Mouse (Mus musculus) activated CD4-positive, CD25-positive, alpha-beta regulatory T cell, adult 4 months (primary cell): ENCODE data around the gene Dagla. TPM values are rescaled to one million over a fixed set of nuclear protein-coding genes. Genes with fewer than 3 reads are reported as not detected.

ENCODE experiments used
- ATAC-seq: one replicate; pipeline ENCODE4 v1.8.0; 2017
- polyA plus RNA-seq, 2 experiments: library from polyadenylated mRNA; unstranded; fragments of 100-300 nt; shearing (Covaris generic); gene quantifications; one replicate each; pipeline ENCODE4 v1.2.1; 2017

The Dagla gene
- polyA plus RNA-seq: under 1 TPM in 1 of 2 experiments, not detected in 1; 0.20 TPM

DNA sequence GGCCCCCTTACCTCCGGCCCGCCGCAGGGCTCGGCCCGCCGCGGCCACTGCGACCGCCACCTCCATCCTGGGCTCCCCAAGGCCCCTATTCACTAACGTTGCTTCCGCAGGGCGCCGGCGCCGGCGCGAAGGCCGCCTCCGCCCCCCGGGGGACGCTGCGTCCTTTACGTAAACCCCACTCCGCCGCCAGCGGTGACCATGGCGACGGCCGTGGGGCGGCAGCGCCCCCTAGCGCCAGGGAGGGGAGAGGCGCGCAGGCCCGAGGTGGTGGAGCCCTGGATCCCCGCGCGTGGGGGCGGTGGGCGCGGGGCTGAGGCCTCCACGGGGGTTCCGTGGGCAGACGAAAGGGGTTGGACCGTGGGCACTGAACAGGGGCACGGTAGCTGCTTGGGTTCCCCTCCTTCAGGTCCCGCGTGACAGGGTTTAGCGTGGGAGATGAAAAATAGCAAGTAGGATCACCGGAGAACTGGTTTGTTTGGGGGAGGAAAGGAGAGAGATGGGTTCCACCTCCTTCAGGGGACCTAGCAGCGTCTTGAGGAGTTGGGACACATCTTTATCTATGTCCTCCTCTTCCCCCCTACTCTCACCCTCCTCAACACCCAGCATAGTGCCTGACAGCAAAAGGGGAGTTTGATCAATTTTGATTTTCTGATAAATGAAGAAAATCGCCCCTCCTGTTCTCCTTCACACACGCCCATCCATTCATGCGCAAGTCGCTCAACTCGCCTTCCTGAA lies at the start of gene Dagla:
Gene Dagla (minus strand): TSS at position 68 of the 735 bp plus-strand sequence.
- no peak for ATAC-seq

DNA sequence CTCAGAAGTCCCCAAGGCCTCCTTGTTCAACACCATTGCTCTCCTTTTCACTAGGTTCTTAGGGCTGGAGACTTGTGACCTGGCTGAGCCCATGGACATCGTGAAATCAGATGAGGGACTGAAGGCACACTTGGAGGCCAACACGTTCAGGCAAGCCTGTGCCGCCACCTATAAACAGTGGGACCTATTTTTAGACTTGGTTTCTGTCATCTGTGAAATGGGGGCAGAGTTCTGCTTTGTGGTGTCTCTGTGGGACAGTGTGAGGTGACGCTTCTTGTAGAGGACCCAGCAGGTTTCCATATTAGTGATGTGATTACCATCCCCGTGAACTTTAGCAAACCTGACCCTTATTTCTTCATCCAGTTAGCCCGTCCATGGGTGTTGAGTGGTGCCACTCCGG lies 47.5 kb upstream of the Dagla start:
- ATAC-seq: no peak

GRCm38 (mm10) chr19:10347628-10348273 lies 43.1 kb upstream of the Dagla start:
- no peak for ATAC-seq

- no peak for ATAC-seq
Observed at GRCm38 (mm10) chr19:10345696-10346095, 41.0 kb upstream of the Dagla start.

GRCm38 (mm10) chr19:10343866-10344265 lies 39.2 kb upstream of the Dagla start:
- no peak for ATAC-seq

DNA sequence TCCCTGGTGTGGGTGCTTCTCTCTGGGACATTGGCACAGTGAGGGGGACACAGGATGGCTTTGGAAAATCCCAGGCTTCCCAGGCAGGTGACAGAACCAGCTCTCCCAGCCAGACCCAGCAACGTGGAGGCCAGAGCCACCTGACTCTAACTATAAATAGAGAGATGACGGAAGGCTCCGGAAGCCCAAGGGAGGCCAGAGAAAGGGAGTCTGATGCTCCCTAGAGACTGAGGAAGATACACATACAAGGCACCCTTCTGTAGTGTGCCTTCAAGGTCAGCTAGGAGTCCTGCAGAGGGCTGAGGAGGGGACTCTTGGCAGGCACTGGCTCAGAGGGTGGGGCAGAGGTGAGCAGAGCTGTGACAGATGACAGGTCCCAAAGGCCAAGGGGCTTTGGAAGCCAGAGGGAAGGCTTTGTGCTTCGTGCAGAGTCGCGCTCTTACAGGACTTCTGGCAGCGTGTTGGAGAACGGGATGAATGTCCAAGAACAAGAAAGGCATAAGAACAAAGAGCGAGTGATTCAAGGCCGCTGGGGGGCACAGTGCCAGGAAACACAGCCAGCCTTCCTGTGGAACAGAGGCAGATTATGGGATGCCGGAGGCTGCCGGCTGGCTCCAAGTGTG lies 37.3 kb upstream of the Dagla start:
- ATAC-seq: no peak

DNA sequence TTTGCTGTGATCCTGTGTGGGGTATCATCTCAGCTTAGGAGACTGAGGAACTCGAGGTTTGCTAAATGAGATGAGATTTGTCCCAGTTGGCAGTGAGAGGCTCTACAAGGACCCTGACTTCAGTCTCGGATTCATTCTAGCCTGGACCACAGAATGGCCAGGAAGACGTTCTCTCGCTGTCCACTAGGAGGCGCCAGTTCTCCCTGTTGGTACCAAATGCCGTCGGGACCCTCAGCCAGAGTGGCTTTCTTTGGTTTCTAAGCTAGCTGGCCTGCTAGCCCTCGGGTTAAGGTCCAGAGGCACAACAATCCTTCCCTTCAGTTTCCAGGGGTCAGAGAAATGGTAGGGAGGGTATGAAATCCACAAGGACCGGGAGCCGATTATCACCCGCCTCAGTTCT lies 36.5 kb upstream of the Dagla start:
- ATAC-seq: no peak

GRCm38 (mm10) chr19:10340661-10341060 lies 36.0 kb upstream of the Dagla start:
- ATAC-seq: no peak

- no peak for ATAC-seq
Observed at GRCm38 (mm10) chr19:10339271-10339670, 34.6 kb upstream of the Dagla start.

GRCm38 (mm10) chr19:10338724-10339123 lies 34.0 kb upstream of the Dagla start:
- no peak for ATAC-seq

- no peak for ATAC-seq
Observed at GRCm38 (mm10) chr19:10334467-10334866, 29.8 kb upstream of the Dagla start.

- ATAC-seq: no peak
Observed at GRCm38 (mm10) chr19:10333545-10334252, 29.0 kb upstream of the Dagla start.

DNA sequence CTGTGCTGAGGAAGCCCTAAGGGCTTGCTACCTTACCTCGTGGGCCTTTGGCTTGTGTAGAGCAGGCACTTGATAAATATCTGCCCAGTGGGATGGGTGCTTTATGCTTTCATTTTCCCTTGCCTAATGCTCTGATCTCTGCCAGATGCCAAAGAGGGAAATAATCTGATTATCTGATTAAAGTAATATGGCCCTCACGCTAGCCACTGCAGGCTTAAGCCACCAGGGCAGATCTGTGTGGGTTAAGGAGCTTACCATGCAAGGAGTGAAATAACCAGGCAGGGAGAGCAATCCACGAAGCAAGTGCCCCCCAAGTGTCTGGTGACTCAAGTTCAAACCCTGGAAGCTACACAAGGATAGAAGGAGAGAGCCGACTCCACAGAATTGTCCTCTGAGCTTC lies 27.0 kb upstream of the Dagla start:
- no peak for ATAC-seq

- ATAC-seq: no peak
Observed at GRCm38 (mm10) chr19:10329033-10329432, 24.4 kb upstream of the Dagla start.

GRCm38 (mm10) chr19:10326609-10327008 lies 21.9 kb upstream of the Dagla start:
- no peak for ATAC-seq

- ATAC-seq: no peak
Observed at GRCm38 (mm10) chr19:10323860-10324259, 19.2 kb upstream of the Dagla start.

DNA sequence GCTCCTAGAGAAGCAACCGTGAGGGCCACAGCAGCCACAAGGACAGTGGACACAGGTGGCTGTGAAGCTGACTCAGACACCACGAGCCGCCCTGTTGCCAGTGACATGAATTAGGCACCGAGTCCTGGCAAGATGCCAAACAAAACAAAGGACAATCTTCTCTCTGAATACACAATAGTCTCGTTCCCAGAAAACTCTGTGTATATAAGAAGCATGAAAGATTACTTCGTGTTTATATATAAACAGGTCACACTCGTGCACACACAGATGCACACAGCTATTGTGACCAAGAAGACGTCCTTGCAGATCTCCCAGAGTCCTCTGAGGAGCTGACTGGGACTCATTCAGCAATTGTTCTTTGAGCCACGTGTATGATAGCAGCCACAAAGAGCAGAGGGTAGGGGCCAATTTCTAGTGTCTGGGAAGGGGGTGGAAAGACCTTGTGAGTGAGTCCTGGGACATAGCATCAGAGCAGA lies 18.7 kb upstream of the Dagla start:
- no peak for ATAC-seq

GRCm38 (mm10) chr19:10317795-10318194 lies 13.1 kb upstream of the Dagla start:
- ATAC-seq: no peak

GRCm38 (mm10) chr19:10317358-10317757 lies 12.7 kb upstream of the Dagla start:
- ATAC-seq: no peak

DNA sequence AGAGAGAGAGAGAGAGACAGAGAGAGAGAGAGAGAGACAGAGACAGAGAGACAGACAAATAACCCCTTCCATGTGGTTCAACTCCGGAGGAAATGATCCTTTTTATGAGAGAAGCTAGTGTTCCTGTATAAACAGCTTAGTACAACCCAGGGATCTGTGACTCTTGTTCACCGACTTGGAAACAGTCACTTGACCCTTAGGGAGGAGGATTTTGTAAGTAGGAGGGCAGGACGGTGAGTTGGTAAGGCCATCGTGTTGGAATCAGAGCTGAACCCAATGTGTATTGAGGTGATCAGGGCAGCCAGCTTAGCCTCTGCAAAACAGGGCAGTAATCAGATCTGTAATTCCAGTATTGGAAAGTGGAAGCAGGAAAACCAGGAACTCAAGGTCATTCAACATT lies 12.3 kb upstream of the Dagla start:
- no peak for ATAC-seq

DNA sequence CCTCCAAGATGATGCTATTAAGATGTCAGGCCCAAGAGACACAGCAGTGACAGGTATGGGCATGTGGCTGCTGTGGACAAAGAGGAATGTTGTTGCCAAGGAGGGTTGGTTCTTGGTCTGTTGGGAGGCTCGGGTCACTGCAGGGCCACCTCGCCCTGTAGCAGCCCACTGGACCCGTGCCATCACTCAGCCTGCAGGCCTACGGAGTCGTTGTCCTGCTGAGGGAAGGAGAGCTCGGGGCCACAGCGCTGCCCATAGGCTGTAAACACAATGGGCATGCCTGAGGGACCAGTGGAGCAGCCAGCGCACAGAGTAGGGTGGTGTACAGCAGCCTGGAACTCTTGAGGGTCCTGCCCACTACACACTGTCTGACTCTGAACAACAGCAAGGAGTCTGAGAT lies 7.4 kb upstream of the Dagla start:
- ATAC-seq: no peak

DNA sequence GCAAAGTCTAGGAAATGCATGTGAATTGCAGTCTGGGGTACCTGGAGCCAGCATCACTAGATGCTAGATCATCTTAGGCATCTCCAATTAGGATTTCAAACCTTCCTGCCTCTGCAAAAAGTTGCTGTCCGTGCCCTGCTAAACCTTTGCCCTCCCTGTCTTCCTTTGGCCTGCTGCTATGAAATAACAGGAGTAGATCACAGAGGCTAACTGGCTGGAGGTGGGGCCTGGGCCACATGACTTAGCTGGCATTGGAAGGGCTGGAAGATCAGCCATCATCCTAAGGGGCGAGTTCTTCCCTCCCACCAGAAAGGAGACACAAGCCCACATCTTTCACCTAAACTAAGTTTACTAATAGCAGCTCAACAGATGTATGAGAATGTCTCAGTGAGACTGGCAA lies 4.3 kb upstream of the Dagla start:
- no peak for ATAC-seq

GRCm38 (mm10) chr19:10307941-10308340 lies 3.3 kb upstream of the Dagla start:
- no peak for ATAC-seq
